Mouse (Mus musculus) thymus, adult 2 months (tissue): ENCODE measurements at regions not wholly inside any gene's neighbourhood (a gene's known extent, or its start where the extent isn't known, plus 50 kb on each side); places are given as distances from the start of the nearest gene placed in this dataset.

Experiments used
- CTCF ChIP-seq: fragments of 200-500 bp; IDR thresholded peaks from 2 replicates; pipeline ENCODE4 v1.5.1; 2012; ENCODE audit warnings: mild to moderate bottlenecking, control low read depth, low read length, moderate library complexity, borderline replicate concordance; ENCODE audit not compliant: control insufficient read depth, poor library complexity, insufficient read depth; ENCODE audit errors: extremely low read depth
- POLR2A ChIP-seq: fragments of 200-500 bp; IDR thresholded peaks from 2 replicates; pipeline ENCODE4 v1.6.1; 2012; ENCODE audit warnings: mild to moderate bottlenecking, low read length, control low read depth, moderate library complexity; ENCODE audit not compliant: control insufficient read depth, poor library complexity, insufficient read depth; ENCODE audit errors: extremely low read depth

DNA sequence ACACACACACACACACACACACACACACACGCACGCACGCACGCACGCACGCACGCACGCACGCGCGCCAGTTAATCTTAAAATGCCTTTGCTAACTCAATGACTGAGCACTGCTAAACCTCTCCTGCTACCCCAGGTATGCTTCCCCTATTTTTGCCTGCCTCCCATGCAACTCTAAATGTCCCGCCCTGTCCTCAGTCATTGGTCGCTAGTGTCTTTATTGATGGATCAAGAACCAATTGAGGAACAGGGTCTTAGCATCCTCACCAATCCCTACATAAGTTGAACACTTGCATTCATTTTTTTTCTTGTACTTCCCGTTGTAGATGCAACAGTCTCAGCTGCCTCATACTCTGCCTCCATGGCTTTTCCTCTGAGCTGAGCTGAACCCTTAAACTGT, 72.2 kb upstream of the Ankrd55 start:
- TF ChIP-seq POLR2A (no peak), CTCF (no peak)
